Mouse (Mus musculus) CD4-positive naive resting alpha-beta T cell, adult 76 days (primary cell): ENCODE measurements around the gene Dnajc25. TPM values are rescaled to one million over a fixed set of nuclear protein-coding genes. Genes with fewer than 3 reads are reported as not detected.

ENCODE experiments used
- total RNA-seq: library from RNA; stranded (reverse); gene quantifications from one replicate; pipeline ENCODE4 v1.2.4, GENCODE M21; 2023

The Dnajc25 gene
- total RNA-seq, result 8.5 TPM

GRCm38 (mm10) chr4:58994762-58995161, at the start of gene Dnajc25:
TSS of gene Dnajc25 (plus strand) at chr4:58995062.

DNA sequence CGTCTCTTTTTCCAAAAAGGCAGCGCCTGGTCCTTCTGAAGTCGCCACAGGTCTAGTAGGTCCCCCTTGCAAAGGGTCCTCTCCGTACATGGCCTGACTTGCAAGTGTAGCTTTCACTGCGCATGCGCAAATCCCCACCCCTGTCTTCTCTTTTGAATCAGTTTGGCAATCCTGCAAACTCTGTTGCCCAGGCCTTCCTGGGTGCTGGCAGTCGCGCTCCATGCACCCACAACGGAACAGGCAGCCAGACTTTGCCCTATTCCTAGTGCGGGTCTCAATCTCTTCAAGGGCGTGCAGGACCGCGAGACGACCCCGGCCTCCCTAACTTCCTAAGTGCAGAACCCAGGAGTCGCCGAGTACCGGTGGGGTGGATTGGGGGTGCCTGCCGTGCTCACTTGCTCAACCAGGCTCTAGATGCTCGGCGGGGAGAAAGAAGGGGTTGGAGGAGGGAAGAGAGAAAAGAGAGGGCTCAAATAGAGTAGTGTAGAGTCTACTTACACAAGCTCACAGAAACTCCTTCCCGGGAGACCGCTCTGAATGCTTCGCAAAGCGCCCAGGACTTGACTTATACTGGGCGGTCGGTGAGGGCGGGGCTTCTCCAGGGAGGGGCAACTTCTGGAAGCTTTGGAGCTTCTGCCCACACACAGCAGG, 8.2 kb upstream of the Dnajc25 start, which contains the start of gene Ptgr1:
Gene Ptgr1, minus strand, starts transcription at position 580 of the 651 bp plus-strand sequence.

GRCm38 (mm10) chr4:59002948-59003805, 8.3 kb downstream of the Dnajc25 start, which contains the start of gene Gm20503:
TSS of gene Gm20503 (plus strand) at chr4:59003210.

GRCm38 (mm10) chr4:59034918-59035785, 40.3 kb downstream of the Dnajc25 start, which contains the start of gene Gng10:
TSS of gene Gng10 (plus strand) at chr4:59035088.

Other genes with a start within 250 kb of the Dnajc25 start
- 0.38 TPM for gene Olfr267, start 207.3 kb upstream of the Dnajc25 start, total RNA-seq
- gene Ecpas, start 82.3 kb upstream of the Dnajc25 start, total RNA-seq, result 85.3 TPM
- not detected for gene Zkscan16, start 51.4 kb upstream of the Dnajc25 start, total RNA-seq
- 1.4 TPM for gene Ptgr1, start 7.9 kb upstream of the Dnajc25 start, total RNA-seq
- not detected for gene Gm20503, start 8.1 kb downstream of the Dnajc25 start, total RNA-seq
- 34.7 TPM for gene Gng10, start 40.0 kb downstream of the Dnajc25 start, total RNA-seq
- not detected for gene AI481877, start 143.9 kb downstream of the Dnajc25 start, total RNA-seq
- gene Ugcg, start 194.2 kb downstream of the Dnajc25 start, total RNA-seq, result 386 TPM